Mouse (Mus musculus): ENCODE data around the gene Nosip. TPM values are rescaled to one million over a fixed set of nuclear protein-coding genes. Genes with fewer than 3 reads are reported as not detected.
A peak's percentile ranks its signal among the peaks of the same experiment; 100 is the strongest.

The Nosip gene
- polyA plus RNA-seq, 1 experiment from 2014 or later = 52.6 TPM

DNA sequence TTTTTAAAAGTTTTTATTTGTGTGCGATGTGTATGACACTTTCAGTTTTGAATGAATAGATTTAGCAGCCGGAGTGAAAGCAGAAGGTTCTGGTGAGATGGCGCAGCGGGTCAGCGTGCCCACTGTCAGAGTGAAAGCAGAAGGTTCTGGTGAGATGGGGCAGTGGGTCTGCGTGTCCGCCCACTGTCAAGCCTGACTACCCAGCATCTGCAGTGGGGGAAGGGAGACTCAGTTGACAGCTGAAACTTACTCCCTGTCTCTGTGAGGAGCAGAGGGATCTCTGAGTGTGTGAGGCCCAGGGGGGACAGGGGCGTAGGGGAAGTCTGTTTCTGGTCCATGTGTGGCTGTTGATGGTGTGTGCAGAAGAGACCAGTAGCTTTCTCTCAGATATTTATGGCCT lies 55.3 kb downstream of the Nosip start:
- Histone ChIP-seq H3K4me2 (ENCODE audit: low read depth, low read length, severe bottlenecking) (no peak overlapping the region), H3K9me3 (ENCODE audit: control insufficient read depth, low read length) (no peaks in the 10 kb centered on the region), H3K27me3 (ENCODE audit: control insufficient read depth, insufficient read depth, low read length) (no peaks in the 10 kb centered on the region), H3K4me3 (ENCODE audit: low read depth, low read length) (no peak overlapping the region), H3K27ac (ENCODE audit: low read depth, low read length) (no peak overlapping the region), H3K4me1 (replicated peaks; ENCODE audit: control insufficient read depth, insufficient read depth, low read length) (peaks cover 3% of the 10 kb centered on the region; the same call in 1 of the 2 replicates), H3K36me3 (ENCODE audit: control insufficient read depth, insufficient read depth, low read length) (peaks cover 25% of the 10 kb centered on the region; the same call in 1 of the 2 replicates), H3K9ac (ENCODE audit: low read length) (no peak overlapping the region)
- no peak for DNase-seq (ENCODE audit: low spot score)
- no peak for ATAC-seq (replicated peaks; ENCODE audit: low FRiP score)
- WGBS = 89% methylated on average over 8 of the region's 8 CpGs

DNA sequence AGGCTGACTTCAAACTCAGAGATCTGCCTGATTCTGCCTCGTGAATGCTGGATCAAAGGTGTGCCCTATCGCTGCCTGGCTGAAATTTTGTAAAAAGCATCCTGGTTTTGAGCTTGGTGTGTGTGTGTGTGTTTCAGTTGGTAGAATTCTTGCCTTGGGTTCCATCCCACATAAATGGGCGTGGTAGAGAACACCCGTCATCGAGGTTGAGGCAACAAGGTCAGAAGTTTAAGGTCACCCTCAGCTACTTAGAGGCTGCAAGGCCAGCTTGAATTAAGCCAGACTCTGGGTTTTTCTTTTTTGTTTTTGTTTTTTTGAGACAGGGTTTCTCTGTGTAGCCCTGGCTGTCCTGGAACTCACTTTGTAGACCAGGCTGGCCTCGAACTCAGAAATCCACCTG lies 56.1 kb downstream of the Nosip start:
- ATAC-seq (replicated peaks; ENCODE audit: low FRiP score) = no peak
- no peak for DNase-seq (ENCODE audit: low spot score)
- Histone ChIP-seq H3K4me2 (ENCODE audit: low read depth, low read length, severe bottlenecking) (no peak overlapping the region), H3K27ac (ENCODE audit: low read depth, low read length) (no peak overlapping the region), H3K9ac (ENCODE audit: low read length) (no peak overlapping the region), H3K4me3 (ENCODE audit: low read depth, low read length) (no peak overlapping the region), H3K27me3 (ENCODE audit: control insufficient read depth, insufficient read depth, low read length) (no peaks in the 10 kb centered on the region), H3K4me1 (replicated peaks; ENCODE audit: control insufficient read depth, insufficient read depth, low read length) (peaks cover 9% of the 10 kb centered on the region; the same call in 1 of the 2 replicates), H3K36me3 (ENCODE audit: control insufficient read depth, insufficient read depth, low read length) (peaks cover 31% of the 10 kb centered on the region; the same call in 1 of the 2 replicates), H3K9me3 (ENCODE audit: control insufficient read depth, low read length) (no peaks in the 10 kb centered on the region)
- 92% methylated on average over 6 of the region's 6 CpGs for WGBS

DNA sequence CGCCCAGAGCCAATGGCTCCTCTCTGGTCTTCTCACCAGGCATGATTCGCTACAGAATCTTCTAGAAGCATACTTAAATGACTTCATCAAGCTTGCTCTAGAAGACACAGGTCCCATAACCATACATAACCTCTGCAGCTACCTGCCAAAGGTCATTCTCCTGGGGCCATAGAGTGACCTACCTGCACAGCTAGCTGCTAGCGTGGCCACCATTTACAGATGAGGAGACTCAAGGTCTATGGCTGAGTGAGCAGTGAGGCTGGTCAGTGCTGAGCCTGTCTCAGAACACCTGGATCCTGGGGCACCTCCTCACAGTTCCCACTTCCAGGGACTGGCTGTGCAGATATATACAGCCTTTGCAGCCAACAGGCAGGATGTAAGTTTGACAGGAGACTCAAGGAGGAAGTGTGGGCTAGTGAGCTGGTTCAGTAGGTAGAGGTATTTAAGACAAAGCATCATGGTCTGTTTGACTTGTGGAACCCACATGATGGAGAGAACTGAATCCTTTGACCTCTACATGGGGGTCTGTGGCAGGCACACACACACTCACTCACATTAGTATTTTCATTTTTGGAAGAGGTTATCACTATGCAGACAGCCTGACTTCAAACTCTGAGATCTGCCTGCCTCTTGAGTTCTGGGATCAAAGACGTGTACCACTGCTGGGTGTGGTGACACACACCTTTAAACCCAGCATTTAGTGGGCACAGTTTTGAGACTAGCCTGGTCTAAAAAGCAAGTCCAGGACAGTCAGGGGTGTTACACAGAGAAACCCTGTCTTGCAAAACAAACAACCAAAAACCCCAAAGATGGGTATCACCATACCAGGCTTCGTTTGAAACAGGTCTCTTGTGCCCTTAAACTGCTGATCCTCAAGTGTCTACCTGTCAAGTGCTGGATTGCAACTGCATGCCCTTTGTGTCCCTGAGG lies 57.8 kb downstream of the Nosip start:
- Histone ChIP-seq H3K27me3 (ENCODE audit: control insufficient read depth, insufficient read depth, low read length) (no peaks in the 10 kb centered on the region), H3K9me3 (ENCODE audit: control insufficient read depth, low read length) (no peaks in the 10 kb centered on the region), H3K4me3 (ENCODE audit: low read depth, low read length) (no peak overlapping the region), H3K36me3 (ENCODE audit: control insufficient read depth, insufficient read depth, low read length) (peaks cover 31% of the 10 kb centered on the region; the same call in 1 of the 2 replicates), H3K4me2 (ENCODE audit: low read depth, low read length, severe bottlenecking) (no peak overlapping the region), H3K4me1 (replicated peaks; ENCODE audit: control insufficient read depth, insufficient read depth, low read length) (peaks cover 14% of the 10 kb centered on the region; the same call in 1 of the 2 replicates), H3K9ac (ENCODE audit: low read length) (no peak overlapping the region), H3K27ac (ENCODE audit: low read depth, low read length) (no peak overlapping the region)
- 88% methylated on average over 5 of the region's 5 CpGs for WGBS
- ATAC-seq (replicated peaks; ENCODE audit: low FRiP score) = no peak
- no peak for DNase-seq (ENCODE audit: low spot score)

DNA sequence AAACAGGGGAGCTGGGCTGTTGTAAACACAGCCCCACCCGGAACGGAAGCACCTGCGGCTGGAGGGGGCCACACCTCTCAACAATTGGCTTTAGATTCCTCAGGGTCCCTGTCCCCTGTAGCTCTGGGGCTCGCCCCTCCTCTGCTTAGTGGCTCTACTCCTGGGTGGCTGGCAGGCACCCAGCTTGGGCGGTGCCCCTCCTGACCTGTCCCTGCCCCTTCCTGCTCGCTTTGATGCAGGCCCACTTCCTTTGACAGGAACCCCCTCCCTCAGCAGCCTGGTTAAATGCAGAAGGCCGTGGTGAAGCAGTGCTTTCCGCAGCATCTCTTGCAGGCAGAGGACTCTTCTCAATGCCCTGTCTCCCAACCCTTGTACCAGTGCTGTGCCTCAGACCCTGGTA lies 59.2 kb downstream of the Nosip start:
- Histone ChIP-seq H3K4me3 (ENCODE audit: low read depth, low read length) (no peak overlapping the region), H3K4me1 (replicated peaks; ENCODE audit: control insufficient read depth, insufficient read depth, low read length) (peaks cover 18% of the 10 kb centered on the region), H3K27me3 (ENCODE audit: control insufficient read depth, insufficient read depth, low read length) (no peaks in the 10 kb centered on the region), H3K9me3 (ENCODE audit: control insufficient read depth, low read length) (no peaks in the 10 kb centered on the region), H3K9ac (ENCODE audit: low read length) (no peak overlapping the region), H3K4me2 (ENCODE audit: low read depth, low read length, severe bottlenecking) (no peak overlapping the region), H3K27ac (ENCODE audit: low read depth, low read length) (no peak overlapping the region), H3K36me3 (ENCODE audit: control insufficient read depth, insufficient read depth, low read length) (peaks cover 34% of the 10 kb centered on the region)
- 70% methylated on average over 8 of the region's 8 CpGs for WGBS
- ATAC-seq (replicated peaks; ENCODE audit: low FRiP score) (no peak), DNase-seq (ENCODE audit: low spot score) (no peak)

DNA sequence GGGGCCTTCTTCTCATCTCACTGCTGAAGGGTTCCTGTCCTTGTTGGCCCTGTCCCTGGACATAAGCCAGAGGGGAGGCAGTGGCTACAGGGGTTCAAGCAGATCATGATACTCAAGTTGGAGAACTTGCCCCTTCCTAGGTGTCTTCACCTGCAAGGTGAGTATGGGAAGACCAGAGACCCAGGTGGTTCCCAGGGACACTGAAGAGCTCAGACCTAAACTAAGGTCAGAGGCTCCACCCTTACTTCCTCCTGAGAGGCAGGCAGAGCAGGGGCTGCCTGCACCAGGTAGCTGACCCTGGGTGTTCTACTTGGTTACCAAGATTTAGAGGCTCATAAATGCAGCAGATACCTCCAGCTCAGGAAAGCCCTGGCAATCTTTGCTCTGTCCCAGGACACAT lies 59.7 kb downstream of the Nosip start:
- no peak overlapping the region for H3K27ac ChIP-seq (ENCODE audit: low read depth, low read length)
- H3K9me3 ChIP-seq (ENCODE audit: control insufficient read depth, low read length) = no peaks in the 10 kb centered on the region
- H3K36me3 ChIP-seq (ENCODE audit: control insufficient read depth, insufficient read depth, low read length) = peaks cover 40% of the 10 kb centered on the region
- DNase-seq (ENCODE audit: low spot score) = no peak
- no peak overlapping the region for H3K4me3 ChIP-seq (ENCODE audit: low read depth, low read length)
- H3K9ac ChIP-seq (ENCODE audit: low read length) = no peak overlapping the region
- no peak for ATAC-seq (replicated peaks; ENCODE audit: low FRiP score)
- no peaks in the 10 kb centered on the region for H3K27me3 ChIP-seq (ENCODE audit: control insufficient read depth, insufficient read depth, low read length)
- no peak overlapping the region for H3K4me2 ChIP-seq (ENCODE audit: low read depth, low read length, severe bottlenecking)
- peaks cover 23% of the 10 kb centered on the region for H3K4me1 ChIP-seq (replicated peaks; ENCODE audit: control insufficient read depth, insufficient read depth, low read length)

- peak overlapping the region; percentile 99 for H3K9ac ChIP-seq (ENCODE audit: low read length)
- WGBS = 88% methylated on average over 15 of the region's 15 CpGs
- H3K27ac ChIP-seq (ENCODE audit: low read depth, low read length) = no peak overlapping the region
- H3K9me3 ChIP-seq (ENCODE audit: control insufficient read depth, low read length) = no peaks in the 10 kb centered on the region
- DNase-seq (ENCODE audit: low spot score) (no peak), ATAC-seq (replicated peaks; ENCODE audit: low FRiP score) (no peak)
- no peaks in the 10 kb centered on the region for H3K27me3 ChIP-seq (ENCODE audit: control insufficient read depth, insufficient read depth, low read length)
- peaks cover 28% of the 10 kb centered on the region for H3K4me1 ChIP-seq (replicated peaks; ENCODE audit: control insufficient read depth, insufficient read depth, low read length)
- H3K4me3 ChIP-seq (ENCODE audit: low read depth, low read length) = peak overlapping the region; percentile 87
- H3K36me3 ChIP-seq (ENCODE audit: control insufficient read depth, insufficient read depth, low read length) = peaks cover 40% of the 10 kb centered on the region
- peak overlapping the region; percentile 76 for H3K4me2 ChIP-seq (ENCODE audit: low read depth, low read length, severe bottlenecking)
Observed at GRCm38 (mm10) chr7:45122561-45123185, 60.4 kb downstream of the Nosip start.

- peaks cover 40% of the 10 kb centered on the region for H3K36me3 ChIP-seq (ENCODE audit: control insufficient read depth, insufficient read depth, low read length)
- ATAC-seq (replicated peaks; ENCODE audit: low FRiP score) (no peak), DNase-seq (ENCODE audit: low spot score) (no peak)
- H3K9me3 ChIP-seq (ENCODE audit: control insufficient read depth, low read length) = no peaks in the 10 kb centered on the region
- peak overlapping the region; percentile 76 for H3K4me2 ChIP-seq (ENCODE audit: low read depth, low read length, severe bottlenecking)
- H3K9ac ChIP-seq (ENCODE audit: low read length) = peak overlapping the region; percentile 99
- peak overlapping the region; percentile 87 for H3K4me3 ChIP-seq (ENCODE audit: low read depth, low read length)
- no peak overlapping the region; the same call in 1 of the 2 replicates for H3K27ac ChIP-seq (ENCODE audit: low read depth, low read length)
- H3K4me1 ChIP-seq (replicated peaks; ENCODE audit: control insufficient read depth, insufficient read depth, low read length) = peaks cover 28% of the 10 kb centered on the region
- 32% methylated on average over 12 of the region's 12 CpGs for WGBS
- no peaks in the 10 kb centered on the region for H3K27me3 ChIP-seq (ENCODE audit: control insufficient read depth, insufficient read depth, low read length)
Observed at GRCm38 (mm10) chr7:45123186-45123570, 60.9 kb downstream of the Nosip start.

- peaks cover 28% of the 10 kb centered on the region for H3K4me1 ChIP-seq (replicated peaks; ENCODE audit: control insufficient read depth, insufficient read depth, low read length)
Observed at GRCm38 (mm10) chr7:45124224-45125143, 62.3 kb downstream of the Nosip start, which contains the start of gene Rps11. TSS of gene Rps11 (minus strand) at chr7:45124439.

More at GRCm38 (mm10) chr7:45124224-45125143, 62.3 kb downstream of the Nosip start, which contains the start of gene Rps11:
- H3K9ac ChIP-seq (ENCODE audit: low read length) = peak within 1 kb of the TSS; percentile 99
- DNase-seq (ENCODE audit: low spot score) (peak; percentile 99), ATAC-seq (replicated peaks; ENCODE audit: low FRiP score) (peak; percentile 81)
- WGBS = under 1% methylated on average over 59 of the region's 59 CpGs
- H3K36me3 ChIP-seq (ENCODE audit: control insufficient read depth, insufficient read depth, low read length) = peaks cover 40% of the 10 kb centered on the region
- H3K27me3 ChIP-seq (ENCODE audit: control insufficient read depth, insufficient read depth, low read length) = no peaks in the 10 kb centered on the region
- no peaks in the 10 kb centered on the region for H3K9me3 ChIP-seq (ENCODE audit: control insufficient read depth, low read length)
- H3K27ac ChIP-seq (ENCODE audit: low read depth, low read length) = peak within 1 kb of the TSS; percentile 93
- H3K4me3 ChIP-seq (ENCODE audit: low read depth, low read length) = peak within 1 kb of the TSS; percentile 87
- peak within 1 kb of the TSS; percentile 76 for H3K4me2 ChIP-seq (ENCODE audit: low read depth, low read length, severe bottlenecking)

Data from forebrain, embryonic 11.5 days (tissue).